Mouse (Mus musculus): Measurements from ENCODE around the gene Flot1.

- TF ChIP-seq CTCF (IDR thresholded peaks at IDR 0.05; ENCODE audit: low read depth, low read length): no peak
- TF ChIP-seq POLR2A (IDR thresholded peaks at IDR 0.05; ENCODE audit: extremely low read depth, insufficient read depth, low read length): no peak
Measured at GRCm38 (mm10) chr17:35813245-35813647, 9.8 kb upstream of the Flot1 start.

Data from liver, adult 2 months (tissue).